Mouse (Mus musculus) cerebellum, postnatal 10 days (tissue): ENCODE measurements around the gene Ccm2.

Experiments used
- DNase-seq, 2 experiments: peaks; one replicate each; pipeline ENCODE4 v3.0.0; 2021; ENCODE audit warnings: mixed read lengths in 2 of 2

The Ccm2 gene

DNA sequence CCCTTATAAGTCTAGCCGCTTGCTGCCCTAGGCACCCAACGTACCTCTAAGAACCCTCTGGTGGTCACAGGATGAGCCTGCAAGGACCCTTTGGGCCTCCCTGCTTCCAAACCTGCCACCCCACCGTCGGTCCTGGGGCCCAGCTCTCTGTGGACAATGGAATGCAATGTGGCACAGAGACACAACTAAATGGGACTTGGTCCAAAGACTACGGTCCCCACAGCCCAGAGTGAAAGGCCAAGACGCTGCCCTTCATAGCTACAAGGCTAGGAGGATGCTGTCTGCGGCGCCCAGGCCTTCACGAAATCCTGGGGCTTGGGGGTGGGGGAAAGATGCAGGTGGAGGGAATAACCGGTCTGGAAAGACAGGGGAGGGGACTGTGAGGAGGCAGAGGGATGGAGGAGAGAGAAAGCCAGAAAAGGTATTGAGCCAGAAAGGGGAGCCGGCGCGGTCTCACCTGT, 58.4 kb downstream of the Ccm2 start:
- peak; percentile 69 to 78 for DNase-seq

DNA sequence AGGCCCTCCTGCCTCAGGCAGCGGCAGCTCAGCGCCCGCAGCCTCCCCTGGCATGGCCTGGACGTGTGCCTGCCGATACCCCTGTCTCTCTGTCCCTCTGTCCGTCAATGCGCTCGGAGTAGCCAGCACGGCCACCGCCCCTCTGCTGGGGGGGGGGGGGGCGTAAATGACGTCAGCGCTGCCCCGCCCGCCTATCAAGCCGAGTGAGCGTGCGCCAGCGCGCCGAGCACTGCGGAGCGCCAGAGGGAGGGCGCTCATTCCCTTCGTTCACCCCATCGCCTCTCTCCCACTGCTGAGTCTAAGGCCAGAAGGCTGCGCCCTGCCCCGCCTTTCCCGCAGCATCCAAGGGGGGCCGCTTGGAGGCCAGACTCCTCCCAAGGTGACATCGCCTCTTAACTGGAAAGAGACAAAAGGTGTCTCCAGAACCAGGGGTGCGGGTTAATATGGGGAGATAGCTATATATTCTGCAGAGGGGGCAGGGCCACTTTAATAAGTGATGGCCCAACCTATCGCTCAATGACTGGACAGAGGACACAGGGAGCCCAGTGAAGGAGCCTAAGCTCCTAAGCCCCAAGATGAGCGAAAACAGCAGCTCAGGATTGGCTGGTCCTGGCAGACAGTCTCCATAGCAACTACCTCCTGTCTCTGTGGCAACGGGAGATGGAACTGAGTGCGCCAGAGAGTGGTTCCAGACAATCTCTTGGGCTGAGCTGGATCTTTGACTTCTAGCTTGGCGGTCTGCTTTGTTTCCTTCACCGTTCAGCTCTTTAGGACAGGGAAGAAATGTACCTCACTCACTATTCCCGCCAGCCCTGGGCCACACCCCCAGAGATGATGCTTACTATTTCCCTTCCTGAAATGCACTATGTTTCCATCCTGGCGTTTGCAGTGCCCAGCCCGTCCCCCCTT, 59.1 kb downstream of the Ccm2 start, which contains the start of gene Nacad:
TSS of gene Nacad (minus strand) at position 563 of the 909 bp plus-strand sequence.
- peak; percentile 86 to 91 for DNase-seq

DNA sequence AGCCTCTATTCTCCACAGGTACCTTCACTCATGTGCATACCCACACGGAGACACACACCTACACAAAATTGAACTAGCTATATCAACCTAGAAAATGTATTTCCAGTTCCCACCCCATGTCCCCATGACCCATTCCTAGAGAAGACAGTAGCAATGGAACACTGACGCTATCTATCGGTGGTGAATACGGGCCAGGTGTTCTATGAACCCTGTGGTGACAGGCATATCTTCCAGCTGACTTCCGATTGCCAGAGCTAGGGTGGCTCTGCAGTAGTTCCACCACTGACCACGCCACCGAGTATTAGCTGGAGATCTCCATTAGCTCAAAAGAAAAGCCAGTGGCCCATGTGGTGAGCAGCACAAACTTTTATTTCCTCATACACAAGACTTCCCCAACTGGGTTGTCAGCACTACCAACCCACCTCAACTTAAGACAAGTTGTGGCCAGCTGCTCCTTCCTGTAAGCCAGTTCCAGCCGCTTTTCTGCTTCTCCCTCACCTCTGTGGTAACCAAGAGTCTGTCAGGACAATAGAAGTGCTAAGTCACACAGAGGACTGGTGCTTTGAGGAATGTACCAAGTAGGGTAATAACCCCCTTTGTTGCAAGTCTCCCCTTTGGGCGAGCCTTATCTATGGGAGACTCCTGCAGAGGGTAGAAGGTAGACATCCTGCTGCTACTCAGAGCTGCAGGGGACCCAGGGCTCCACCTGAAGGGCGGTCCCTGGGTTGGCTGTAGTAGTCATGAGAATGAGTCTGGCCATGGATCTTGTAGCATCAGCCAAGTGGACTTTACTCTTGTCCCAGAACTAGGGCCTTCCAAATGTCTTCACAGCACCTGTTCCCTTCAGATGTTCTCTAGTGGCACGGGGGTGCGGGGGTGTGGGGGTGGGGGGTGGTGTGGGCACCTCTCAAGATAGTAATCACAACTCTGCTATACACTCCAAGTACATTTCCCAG, 68.8 kb downstream of the Ccm2 start:
- no peak for DNase-seq

DNA sequence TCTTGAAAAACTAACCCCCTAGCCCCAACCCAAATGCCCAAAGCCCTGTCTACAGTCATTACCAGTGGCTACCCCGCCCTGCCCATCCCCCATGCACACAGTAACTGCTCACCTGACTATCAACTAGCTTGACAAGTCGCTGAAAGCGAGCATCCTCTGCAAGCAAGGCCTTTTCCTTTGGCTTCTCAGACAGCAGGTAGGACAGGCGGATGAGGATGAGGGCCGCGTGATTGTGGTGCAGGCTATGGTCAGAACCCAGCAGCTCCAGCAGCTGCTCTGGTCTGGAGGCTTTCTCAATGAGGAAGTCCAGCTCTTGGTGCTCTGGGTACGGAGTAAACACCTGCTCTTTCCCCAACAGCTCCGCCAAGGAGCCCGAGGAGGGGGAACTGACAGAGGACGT, 77.0 kb downstream of the Ccm2 start:
- no peak for DNase-seq

DNA sequence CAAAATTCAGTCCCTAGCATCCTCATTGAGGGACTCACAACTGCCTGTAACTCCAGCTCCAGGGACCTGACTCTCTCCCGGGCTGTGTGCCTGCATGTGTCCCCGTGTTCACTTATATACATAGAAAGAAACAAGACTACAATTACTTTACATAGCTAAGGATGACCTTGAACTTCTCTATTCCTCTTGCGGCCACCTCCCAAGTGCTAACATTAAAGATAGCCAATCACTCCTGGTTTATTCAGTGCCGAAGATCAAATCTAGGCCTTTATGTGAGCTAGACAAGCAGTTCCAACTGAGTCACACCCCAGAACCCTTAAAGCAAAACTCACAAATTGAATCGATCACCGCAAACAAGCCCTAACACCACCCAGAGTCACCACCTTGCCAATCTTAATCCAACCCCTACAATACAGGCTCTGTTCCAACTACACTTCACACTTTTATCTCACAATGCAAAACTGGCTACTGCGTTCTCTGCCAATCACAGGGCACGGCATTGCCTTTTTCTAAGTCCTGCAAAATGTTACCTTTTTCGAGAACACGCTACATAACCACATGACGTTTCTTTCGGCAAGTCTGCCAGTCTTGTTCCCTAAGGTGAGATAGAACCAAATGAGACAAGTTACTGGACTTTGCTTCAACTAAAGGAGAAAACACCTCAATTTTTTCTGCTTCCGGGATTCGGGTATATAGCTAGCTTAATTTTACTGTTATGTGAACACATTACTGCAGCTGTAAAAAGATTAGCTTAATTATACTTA, 78.1 kb downstream of the Ccm2 start:
- DNase-seq: no peak

DNA sequence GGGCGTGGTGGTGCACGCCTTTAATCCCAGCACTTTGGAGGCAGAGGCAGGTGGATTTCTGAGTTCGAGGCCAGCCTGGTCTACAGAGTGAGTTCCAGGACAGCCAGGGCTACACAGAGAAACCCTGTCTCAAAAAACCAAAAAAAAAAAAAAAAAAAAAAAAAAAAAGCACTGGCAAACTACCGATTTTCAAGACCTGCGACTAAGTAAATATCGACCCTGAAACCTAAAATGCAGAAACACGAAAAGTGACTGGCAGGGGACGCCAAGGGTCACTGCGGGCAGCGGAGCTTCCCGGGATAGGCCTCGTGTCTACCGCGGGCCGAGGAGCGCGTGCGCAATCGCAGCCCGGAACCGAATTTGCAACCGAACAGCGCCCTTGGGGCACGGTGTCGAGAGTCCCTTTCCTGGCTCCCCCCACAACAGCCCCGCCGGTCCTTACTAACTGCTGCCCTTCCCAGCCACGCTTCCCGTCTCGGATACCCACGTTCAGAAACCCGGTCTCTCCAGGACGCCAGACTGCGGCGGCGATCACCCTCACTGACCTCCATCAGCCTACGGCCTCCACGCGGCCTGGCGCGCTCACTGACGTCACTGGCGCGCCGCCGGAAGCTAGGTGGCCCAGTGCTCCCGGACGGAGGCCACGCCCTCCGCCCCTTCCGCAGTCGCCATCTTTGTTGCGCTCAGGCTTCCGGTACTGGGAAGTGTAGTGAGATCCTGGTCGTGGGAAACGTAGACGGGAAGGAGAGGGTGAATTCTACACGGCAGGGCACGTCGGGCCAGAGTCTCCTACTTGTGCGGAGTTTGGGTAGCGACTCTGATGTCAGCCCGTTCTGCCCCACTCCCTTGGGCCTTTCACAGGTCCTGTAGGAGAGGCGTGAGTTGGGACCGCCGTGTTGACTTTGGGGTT, 79.0 kb downstream of the Ccm2 start, which contains the start of gene Tbrg4:
TSS of gene Tbrg4 (minus strand) at position 590 of the 910 bp plus-strand sequence.
- DNase-seq: peak; percentile 97

DNA sequence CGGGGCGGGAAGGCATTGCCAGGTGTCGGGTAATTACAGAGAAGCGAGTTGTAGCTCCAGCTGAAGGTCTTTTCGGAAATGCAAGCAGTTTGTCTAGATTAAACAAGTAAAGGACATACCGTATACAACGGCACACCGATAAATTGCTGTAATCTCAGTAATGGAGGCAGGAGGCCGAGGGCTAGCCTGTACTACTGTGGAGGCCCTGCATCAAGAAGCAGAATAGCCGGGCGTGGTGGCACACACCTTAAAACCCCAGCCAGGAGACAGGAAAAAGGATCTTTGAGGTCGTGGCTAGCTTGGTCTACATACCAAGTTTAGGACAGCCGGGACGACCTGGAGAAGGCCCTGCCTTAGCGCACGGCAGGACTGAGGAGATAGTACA, 79.7 kb downstream of the Ccm2 start:
- DNase-seq: peak in 1 of 2 experiments; percentile 26

DNA sequence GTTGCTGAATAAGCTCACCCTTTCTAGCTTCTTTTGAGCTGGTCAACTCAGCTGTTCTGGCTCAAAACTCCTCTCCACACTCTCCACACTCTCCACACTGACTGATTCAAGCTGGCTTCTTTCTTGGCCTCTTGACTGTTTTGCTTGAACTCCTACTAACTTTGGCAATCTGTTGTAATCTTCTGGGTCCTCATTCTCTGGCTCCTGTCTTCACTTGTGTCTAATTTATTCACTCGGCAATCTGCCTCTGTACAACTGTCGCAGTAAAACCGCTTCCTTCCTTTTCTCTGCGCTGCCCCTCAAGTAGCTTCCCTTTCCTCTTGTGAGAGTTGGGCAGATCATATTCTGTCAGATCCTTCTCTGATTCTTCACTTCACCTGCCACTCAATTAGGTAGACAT, 81.0 kb downstream of the Ccm2 start:
- DNase-seq: no peak

DNA sequence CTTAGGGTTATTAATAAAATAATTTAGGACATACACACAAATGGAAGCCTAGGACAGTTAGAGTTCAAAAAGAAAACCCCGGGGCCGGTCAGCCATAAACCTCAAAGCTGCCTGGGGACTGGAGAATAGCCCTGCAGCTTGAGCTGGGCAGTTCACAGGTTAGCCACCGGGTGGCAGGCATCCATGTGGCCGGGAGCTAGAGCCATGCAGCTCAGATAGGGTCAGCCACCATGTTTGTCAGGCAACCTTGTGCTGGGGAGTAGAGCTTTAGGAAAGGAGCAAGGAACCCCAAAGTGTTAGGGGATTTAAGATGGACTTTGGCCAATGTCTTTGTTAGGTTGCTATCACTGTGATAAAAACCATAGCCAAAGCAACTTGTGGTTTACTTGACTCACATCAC, 81.9 kb downstream of the Ccm2 start:
- DNase-seq: peak; percentile 79 to 83

DNA sequence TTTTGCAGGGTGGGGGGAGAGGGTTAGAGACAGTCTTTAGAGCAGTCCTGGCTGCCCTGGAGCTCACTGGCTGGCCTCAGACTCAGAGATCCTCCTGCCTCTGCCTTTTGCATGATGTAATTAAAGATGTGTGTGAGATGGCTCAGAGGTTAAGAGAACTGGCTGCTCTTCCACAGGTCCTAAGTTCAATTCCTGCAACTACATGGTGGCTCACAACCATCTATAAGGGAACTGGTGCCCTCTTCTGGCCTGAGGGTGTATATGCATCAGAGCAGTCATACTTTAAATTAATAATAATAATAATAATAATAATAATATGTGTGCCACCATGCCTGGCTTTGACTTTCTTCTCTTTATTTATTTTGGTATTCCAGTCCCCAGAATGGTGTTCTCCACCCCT, 83.0 kb downstream of the Ccm2 start:
- DNase-seq: peak; percentile 58 to 66

DNA sequence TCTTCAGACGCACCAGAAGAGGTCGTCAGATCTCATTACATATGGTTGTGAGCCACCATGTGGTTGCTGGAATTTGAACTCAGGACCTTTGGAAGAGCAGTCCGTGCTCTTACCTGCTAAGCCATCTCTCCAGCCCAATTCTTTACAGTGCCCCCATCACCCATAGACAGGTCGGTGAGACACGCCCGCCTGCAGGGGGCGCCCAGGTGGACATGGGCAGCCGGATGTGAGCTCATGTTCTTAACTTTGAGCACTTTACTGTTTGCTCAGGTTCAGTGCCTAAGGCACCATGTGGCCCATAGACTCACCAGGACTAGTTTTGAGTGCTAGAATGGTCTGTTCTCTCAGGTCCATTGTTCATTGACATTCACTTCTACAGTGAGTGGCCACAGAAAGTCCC, 89.5 kb downstream of the Ccm2 start:
- no peak for DNase-seq

DNA sequence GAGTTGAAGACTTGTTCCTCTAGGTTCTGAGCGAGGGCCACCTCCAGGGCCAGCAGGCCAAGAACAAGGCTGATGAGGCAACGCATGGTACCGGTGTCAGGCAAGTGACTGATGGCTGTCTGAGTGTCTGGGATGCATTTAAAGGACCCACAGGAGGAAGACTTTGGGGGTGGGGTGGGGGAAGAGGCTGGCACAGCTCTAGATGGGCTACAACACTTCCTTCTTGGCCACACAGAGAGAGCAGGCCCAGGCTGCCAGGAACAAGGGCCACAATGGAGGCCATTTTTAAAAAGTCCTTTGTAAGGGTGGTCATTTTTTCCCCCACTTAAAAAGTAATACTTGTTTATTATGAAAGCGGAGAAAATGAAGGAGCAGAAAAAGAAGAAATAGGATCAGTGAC, 91.8 kb downstream of the Ccm2 start, which contains the start of gene Wap:
TSS of gene Wap (minus strand) at position 101 of the 400 bp plus-strand sequence.
- DNase-seq: no peak

DNA sequence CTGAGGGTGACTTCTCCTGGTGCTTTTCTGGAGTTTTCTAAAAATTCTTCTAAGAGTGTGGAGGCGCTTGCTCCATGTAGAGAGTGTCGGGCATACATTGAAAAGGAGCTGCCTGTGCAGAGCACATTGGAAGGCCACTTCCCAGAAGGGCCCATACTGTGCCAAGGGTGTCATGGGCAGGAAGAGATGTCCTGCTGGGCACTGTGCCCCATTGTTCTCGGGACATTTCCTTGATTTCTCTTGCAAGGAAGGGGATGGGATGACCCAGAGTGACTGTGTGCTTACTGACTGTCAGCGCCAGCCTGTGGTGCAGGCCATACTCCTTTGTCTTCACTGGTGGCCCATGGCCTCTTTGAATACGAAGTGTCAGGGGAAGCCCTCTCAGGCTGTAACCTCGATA, 92.4 kb downstream of the Ccm2 start:
- DNase-seq: no peak

DNA sequence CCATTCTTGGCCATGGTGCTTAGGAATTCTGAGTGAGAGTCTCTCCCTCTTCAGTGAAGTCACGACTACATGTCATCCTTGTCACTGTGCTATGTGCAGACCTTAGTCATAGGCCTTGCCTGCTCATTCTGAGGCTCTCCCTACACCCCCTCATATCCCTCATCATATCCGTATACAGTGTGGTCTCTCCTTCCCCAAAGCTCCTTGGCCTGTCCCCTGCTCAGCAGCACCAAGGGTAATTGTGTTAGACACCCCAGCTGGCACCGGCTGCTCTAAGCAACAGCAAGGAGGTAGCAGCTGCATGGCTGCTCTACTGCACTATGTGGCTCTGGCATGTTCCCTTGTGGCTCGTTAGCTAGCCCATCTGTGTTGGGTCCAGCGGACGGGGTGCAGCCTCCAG, 97.9 kb downstream of the Ccm2 start:
- DNase-seq: no peak
